Mouse (Mus musculus): Measurements from ENCODE around the gene Brsk2.

- TF ChIP-seq POLR2A (IDR thresholded peaks at IDR 0.05; ENCODE audit: control insufficient read depth, low read depth, low read length) (no peak), CTCF (IDR thresholded peaks at IDR 0.05; ENCODE audit: control insufficient read depth, insufficient read depth, insufficient replicate concordance, low read depth, low read length) (no peak)
Measured at GRCm38 (mm10) chr7:142030073-142030472, 80.5 kb downstream of the Brsk2 start.

All from testis, adult 2 months (tissue).